Mouse (Mus musculus): Measurements from ENCODE around the gene Olfr654.

- TF ChIP-seq GATA1 (IDR thresholded peaks at IDR 0.05; ENCODE audit: low read length) (no peak), TAL1 (IDR thresholded peaks at IDR 0.05; ENCODE audit: low read length) (no peak)
Measured at GRCm38 (mm10) chr7:104603173-104603572, 16.3 kb downstream of the Olfr654 start.
